Mouse (Mus musculus) urinary bladder, postnatal 10 days (tissue): ENCODE data around the gene Stxbp4.

ENCODE experiments used
- DNase-seq: peaks from one replicate; pipeline ENCODE4 v3.0.0; 2022; ENCODE audit warnings: low spot score

Gene Stxbp4

DNA sequence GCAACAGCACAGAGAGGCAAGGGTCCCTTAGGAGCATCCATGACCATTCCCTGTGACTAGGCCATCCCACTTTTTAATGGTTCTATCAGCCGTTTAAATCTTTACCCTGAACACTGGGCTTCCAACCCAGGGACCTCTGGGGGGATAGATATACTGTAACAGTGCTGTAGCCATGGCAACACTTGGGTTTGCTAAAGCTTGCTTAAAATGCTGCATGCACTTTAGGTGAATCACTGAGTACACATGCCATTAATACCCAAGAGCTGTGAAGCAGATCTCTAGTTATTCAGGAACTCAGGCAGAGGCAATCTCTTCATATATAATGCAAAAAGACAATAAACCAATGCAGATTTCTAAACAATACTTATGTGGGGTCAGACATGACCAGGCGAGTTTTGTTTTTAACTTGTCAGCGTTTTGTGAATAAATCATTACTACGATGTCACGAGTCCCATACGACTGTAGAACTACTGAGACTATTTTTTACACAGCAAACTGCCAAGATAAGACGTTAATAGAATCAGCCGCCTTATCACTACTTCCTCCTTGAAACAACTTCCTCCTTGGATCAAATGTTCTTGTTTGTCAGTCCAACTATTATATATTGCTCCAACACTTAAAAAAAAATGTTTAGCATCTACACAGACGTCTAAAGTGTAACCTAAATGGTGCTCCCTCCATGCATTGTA, 79.4 kb downstream of the Stxbp4 start:
- DNase-seq, result no peak

DNA sequence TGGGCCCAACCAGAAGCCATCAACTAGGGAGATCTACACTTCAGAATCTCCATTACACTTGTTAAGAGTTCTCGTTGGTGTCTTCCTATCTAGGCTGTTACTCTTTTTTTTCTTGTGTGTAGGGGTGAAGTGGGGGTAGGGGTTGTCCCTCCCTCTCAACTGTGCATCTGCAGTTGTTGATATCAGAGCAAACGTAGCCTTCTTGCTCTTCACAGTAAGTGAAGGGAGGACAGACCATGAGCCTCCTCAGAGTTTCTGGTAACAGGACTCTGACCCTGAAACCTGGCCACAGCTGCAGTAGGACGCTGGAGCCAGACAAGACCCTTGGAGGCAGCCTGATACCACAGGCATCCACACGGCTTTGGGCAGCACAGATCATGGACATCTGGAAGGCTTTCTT, 81.4 kb downstream of the Stxbp4 start:
- no peak for DNase-seq

DNA sequence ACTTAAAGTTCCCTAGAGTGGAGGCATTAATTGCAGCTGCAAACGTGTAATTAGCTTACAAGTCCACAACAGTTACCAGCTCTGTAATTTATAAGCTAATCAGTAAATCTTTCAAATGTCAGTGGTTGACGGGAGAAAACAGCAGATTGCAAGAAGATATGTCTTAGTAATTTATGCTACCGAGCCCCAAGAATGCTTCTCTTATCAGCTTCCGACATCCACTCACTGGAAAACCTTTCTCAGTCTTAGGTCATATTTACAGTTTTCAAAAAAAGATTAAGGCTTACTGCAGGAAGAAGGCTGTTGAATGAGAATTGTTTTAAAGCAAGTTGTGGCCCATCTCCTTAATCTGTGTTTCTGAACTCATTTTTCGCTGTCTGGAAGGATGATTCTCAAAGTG, 83.9 kb downstream of the Stxbp4 start:
- no peak for DNase-seq

DNA sequence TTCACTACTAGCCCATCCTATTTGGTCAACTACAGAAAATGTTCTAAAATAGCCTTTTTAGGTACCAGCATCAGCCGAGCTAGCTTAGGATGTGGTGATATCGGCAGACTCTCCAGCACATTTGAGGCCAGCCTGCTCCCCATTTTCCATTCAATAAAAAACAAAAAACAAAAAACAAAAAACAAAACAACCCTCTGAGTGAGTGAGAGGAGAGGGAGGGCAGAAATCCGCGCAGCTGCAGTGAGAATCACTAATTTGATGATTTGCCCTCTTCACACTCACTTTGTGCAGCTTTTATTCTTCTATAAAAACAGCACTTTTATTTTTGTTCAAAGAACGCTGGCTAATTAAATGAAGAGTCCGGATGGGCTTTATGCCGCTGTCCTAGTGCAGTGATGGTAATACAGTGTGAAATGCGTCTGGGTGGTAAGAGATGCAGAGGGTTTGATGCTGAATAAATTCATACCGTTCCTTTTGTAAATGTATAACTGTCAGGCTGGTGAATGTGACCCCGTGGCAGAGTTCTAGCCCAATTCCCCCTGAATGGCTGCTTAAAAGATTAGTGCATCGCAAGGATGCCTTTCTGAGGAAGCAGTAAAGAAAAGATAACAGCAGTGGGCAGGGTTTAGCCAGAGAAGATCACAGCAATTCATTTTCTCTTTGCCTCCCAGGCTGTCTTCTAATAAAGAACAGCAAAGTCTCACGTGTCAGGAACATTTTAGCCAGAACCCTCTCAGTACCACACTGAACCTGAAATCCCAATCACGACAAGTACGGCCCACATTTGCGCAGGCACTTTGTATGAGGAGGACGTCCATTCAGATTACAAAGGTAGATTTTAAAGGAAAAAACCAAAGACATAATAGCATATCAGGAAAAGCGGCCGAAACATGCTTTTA, 85.3 kb downstream of the Stxbp4 start:
- no peak for DNase-seq

DNA sequence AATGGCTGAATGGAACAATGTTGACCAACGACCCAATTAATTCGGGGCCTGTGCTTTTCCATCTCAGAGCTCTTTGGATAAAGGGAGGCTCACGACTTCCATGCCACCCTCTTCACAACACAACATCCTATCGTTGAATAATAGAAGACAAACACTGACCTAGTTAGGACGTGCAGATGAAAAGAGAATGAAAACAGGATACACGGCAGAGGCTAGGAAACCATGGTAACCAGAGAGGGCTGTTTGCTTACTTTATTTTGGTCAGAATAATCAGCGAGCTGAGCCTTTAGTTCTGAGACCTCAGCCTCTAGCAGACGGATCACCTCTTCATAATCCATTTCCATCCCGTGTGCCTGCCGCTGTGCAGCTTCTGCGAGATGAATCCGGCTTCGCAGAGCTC, 89.3 kb downstream of the Stxbp4 start:
- no peak for DNase-seq

DNA sequence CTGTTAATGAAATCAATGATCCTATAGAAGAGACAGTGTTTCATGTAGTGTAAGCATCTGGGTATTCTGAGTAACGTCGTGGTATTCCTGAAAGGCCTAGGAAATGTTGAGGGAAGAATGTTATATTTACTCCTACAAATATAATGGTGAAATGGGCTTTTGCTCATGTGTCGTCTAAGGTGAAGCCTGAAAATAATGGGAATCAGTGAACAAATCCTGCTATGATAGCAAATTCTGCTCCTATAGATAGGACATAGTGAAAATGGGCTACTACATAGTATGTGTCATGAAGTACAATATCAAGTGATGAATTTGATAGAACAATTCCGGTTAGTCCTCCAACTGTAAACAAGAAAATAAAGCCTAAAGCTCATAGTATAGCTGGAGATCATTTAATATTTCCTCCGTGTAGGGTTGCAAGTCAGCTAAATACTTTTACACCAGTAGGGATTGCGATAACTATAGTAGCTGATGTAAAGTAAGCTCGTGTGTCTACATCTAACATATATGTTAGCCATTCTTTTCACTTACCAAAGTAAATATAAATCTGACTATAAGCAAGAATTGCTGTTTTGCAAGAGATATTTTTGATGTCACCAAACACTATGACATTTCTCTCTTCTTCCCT, 99.1 kb downstream of the Stxbp4 start:
- DNase-seq, result no peak

DNA sequence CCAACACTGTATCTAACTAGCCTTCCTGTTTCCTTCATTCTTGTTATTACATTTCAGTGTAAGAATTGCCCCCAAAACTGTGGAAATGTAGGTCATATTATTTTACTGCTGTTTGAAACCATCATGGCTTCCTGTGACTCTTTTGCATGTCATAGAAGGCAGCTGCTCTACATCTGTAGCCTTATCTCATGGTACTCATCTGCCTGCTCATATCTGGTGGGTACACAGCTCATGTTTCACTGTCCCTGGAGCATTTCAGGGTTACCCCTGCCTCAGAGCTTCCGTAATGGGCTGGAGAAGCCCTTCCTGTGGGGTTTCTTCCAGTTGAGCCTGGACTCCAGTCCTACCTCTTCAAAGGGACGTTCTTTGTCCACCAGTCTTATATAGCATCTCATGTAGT, 112.6 kb downstream of the Stxbp4 start:
- DNase-seq, result no peak

DNA sequence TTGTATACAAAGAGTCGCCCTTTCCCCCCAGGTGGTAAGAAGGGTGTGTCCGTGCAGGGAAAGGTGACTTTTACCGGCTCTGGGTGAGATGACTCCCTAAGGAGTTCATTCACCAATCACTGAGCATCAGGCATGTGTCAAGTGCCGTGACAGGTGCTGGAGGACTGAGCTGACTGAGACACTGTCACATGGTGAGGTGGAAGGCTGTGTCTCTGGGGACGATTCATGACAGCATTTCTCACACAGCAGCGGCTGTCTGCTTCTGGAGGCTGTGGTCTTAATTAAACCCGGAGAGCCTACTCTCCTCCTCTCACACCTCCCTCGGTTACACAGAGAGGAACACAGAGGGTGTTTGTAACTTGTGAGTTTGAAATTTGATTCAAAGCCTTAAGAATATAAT, 116.8 kb downstream of the Stxbp4 start:
- DNase-seq, result no peak

DNA sequence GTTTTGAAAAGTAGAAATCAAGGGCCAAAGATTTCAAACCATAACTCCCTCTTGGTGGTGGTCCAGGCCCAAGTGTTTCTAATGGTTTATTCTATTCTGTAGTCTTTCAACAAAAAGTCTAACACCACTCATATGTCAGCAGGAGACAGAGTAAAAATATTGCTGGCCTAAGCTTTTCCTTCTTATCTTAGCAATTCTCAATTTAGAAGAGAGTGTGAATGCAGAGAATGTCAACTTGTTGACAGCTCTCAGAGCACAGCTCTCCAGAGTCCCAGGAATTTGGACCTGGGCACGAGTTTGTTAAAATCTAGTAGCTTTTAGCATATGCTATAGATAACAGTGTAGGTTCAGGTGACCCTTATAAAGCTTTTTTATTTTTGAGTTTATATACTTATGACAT, 120.1 kb downstream of the Stxbp4 start:
- DNase-seq, result no peak

DNA sequence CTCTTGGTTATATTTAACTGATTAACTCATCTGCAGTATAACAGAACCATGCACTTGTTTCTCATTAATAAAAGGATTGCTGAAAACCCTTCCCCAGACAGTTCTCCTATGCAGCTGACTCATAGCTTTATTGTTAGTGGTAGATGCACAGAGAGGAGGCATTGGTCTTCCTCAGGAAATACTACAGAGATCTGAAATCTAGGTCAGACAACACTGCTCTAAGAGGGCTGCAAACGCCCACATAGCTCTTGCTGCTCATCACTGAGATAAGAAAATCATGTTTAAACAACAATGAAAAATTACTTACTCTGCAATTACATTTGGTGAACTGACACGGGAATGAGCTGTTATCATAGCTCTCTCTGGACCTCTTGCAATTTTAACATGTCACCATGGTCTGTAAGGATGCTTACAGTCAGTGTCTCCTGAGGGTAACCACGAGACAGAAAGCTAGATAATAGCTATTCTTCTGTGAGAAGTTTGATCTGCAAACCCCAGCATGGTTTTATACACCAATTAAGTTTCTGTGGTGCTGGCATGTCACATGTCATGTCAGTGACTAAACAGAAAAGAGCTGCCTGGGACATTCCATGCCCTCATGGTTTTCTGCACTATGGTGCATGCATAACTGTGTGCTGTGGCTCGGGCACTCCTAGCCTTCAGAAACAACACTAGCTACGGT, 125.2 kb downstream of the Stxbp4 start:
- no peak for DNase-seq

DNA sequence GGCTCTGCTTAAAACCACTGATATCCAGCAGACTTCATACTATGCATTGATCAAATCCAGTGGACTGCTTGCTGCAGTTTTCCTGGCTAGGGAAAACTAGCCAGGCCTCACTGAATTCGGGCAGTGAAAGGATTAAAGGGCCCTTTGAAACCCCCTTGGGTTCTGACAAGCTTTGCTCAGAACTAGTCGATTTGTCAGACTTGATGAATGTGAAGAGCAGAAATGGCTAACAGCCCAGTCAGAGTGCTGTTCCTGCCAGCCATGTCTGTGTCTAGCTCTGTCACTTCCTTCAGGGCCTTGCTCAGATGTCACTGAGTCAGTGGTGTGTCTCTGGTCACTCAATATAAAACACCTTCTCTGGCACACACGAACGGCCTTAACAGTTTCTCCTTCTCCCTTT, 136.0 kb downstream of the Stxbp4 start:
- DNase-seq, result no peak

DNA sequence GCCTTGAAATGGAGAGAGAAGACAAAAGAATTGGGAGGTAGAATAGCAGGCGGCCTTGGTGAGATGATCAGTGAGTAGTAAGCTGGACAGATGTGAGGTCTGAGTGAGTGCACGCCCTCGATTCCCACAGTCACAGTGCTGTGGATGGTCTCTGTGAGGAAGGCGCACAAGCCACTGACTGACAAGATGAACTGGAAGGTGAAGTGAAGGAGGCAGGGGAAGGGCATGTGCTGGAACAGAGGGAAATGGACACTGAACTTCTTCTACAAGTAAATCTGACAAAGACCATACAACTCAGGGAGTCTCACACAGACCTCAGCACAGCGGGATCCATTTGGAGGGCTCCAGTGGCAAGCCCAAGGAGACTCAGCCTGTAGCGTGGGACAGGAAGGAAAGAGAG, 138.0 kb downstream of the Stxbp4 start:
- no peak for DNase-seq

DNA sequence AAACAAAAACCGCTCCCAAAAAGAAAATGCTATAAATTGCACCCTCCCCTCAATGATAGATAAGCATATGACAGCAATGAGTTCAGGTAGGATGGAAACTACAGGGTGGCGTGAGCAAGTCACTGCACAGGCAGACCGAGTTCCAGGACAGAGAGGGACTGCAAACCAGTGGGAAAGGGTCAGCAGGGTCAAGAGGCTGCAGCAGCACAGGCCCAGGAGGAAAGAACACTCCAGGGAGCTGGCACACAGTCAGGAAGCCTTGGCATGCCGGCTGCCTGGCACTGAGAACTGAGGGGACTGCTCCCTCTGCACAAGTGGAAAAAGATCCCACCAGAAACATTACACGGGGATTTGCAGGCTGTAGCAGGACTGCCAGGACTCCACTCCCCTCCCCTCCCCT, 139.4 kb downstream of the Stxbp4 start:
- no peak for DNase-seq

DNA sequence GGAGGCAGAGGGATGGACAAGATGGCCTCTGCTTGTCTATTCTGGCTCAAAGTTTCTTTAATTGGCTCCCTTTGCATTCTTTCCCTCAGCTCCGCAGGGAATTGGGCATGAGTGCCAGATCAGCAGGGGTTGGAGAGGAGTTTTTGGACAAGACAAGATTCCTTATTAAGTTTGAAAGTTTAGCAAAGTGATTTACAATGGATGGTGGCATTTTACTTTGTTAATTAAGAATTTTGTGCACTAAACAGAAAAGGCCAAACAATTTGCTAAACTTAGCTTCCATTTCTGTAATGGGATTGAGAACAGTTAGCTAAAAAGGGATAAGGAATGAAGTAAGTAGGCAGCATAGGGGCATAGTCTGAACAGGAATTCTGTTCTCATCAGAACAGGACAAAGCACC, 142.9 kb downstream of the Stxbp4 start:
- DNase-seq, result no peak

DNA sequence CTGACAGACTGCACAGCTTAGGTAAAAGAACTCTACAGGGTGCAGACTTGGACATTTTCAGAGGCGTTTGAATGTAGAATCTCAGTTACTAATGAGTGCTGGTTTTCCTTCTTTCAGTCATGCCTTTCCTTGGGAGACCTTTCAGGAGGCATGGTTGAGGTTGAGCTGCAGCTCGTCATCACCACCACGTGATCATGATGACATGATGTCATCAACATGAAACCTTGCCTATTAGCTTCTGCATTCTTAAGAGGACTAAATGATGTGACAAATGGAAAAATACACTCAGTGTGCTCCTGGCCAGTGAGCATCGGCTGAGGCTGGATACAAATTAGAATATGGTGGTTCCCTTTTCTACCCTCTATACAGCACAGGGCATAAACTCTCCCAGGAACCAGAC, 145.4 kb downstream of the Stxbp4 start:
- no peak for DNase-seq

DNA sequence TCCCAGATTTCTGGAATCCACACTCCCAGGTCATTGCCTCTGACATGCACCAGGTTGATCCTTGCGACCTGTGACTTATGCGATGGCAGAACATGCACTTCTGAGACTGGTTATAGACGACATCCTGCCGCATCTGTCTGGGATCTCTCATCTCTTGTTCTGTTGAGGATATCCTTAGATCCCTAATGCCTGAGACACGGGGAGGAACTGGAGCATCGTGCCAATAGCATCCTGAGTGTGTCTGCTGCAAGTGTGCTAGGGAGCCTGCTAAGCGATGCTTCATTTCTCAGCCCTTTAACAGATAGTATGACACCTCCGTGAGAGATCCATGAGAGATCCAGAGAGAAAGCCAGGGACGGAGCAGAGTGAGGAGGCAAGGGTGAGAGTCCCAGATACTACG, 148.7 kb downstream of the Stxbp4 start:
- no peak for DNase-seq

DNA sequence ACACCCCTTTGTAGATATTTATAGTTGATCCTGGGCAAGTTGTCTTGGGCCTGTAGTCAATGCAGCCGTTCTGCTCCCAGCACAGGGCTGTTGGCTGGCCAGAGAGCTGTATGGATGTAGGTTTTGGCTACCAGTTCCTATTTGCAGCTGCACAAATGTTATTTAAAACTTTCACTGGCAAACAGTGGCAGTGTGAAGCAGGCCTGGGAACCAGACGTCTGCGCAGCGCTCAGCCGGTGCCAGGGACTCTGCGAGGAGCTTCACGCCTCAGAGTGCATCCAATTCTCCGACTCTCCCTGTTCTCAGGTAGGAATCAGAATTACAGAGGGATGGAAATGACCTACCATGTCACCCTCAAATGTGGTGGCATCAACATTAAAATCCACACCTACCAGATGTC, 150.2 kb downstream of the Stxbp4 start:
- DNase-seq, result no peak

DNA sequence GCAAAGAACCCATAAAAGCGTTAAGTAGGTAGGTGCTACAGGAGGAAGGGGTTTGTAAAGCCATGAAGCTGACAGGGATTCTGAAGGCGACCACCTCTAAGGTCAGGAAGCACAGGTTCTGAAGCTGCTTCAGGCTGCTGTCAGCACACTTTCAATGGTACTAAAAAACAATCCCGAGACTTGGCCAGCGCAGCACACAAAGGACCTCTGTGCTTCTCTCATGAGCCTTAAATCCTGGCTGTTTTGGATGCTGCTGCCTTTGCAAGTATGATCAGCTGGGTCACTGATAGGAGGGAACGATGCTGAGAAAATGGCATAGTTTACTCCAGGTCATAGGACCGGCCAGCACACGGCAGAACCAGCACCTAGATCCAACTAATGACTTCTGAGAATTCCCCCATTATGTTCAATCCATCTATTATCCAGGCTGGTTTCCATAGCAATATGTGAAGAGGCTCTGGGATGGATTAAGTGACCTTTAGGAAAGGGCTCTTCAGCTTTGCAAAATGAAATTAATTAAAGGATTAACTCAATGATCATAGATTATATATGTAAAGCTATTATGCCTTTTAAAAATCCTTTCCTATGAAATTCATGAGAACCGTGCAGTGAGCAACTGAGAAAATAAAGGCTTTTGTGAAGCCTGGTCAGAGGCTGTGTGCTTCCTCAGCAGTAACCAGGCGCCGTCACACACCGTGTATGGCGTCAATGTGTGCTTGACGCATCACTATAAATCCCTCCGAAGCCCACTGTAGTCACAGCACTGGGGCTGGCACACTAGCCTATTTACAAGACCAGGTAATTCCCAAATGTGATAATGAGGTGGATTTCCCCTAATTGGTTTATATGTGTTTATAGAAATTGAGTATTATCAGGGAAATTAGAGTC, 152.9 kb downstream of the Stxbp4 start:
- no peak for DNase-seq

DNA sequence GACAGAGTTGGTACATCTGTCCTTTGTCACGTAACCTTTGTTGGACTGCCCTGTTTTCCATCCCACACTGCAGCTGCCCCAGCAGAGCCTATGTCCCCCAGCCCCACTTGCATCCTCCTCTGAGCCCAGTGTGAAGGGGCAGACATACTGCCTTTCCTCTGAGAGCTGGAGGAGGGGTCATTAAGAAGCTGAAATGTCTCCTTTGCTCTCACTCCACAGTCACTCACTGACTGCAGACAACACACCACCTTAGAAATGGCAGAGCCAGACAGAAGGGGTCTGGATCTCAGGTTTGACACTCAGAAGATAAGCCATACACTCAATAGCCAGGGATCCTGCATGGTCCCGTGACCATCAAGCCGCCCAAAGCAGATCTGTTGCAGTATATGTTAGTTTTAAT, 154.1 kb downstream of the Stxbp4 start:
- DNase-seq, result no peak

DNA sequence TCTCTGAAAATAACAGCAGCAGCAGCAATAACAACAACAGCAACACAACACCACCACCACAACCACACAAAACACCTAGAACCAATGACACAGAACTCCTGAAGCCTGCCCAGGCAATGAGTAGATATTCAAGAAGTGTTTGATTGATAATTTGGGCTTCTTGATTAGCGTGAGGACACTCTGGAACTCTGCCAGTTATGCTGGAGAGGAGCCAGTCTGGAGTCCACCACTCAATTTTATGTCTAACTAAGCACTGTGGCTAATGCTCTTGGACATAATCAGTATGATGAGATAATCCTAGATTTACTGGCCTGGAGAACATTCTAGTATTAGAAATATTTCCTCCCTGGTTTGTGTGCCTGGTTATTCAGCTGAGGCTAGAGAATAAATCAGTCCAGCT, 156.1 kb downstream of the Stxbp4 start:
- no peak for DNase-seq

DNA sequence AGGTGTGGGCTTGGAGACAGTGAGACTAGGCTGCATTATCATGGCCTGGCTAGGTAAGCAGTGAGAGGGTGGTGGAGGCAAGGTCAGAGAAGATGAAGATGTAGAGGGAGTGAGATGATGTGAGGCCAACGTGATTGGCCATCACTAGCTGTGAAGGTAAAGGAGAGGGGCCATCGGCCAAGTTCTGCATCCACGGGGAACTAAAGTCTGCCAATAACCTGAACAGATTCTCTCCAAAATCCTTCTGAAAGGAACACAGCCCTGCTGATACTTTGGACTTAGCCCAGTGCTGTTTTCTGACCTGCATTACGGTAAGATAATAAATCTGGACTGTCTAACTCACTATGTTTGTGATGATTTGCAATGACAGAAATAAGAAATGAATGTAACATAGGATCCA, 167.6 kb downstream of the Stxbp4 start:
- no peak for DNase-seq
